Mouse (Mus musculus) stomach, embryonic 15.5 days (tissue): ENCODE results near the gene Umad1. TPM values are rescaled to one million over a fixed set of nuclear protein-coding genes. Genes with fewer than 3 reads are reported as not detected.

Experiments used
- ATAC-seq: fragments of 200-750 bp; cut with Nextera tagmentation; 2 replicates; pipeline ENCODE4 v1.8.0; 2017; ENCODE audit warnings: low read depth, moderate number of reproducible peaks, moderate TSS enrichment; ENCODE audit not compliant: insufficient read depth, low FRiP score
- H3K27ac ChIP-seq: fragments of 300-500 bp; sonication (generic); 2 replicates; pipeline ENCODE4 v1.5.1; 2015; ENCODE audit warnings: mild to moderate bottlenecking, inconsistent platforms
- H3K27me3 ChIP-seq: fragments of 300-500 bp; sonication (generic); replicated peaks from 2 replicates; pipeline ENCODE4 v1.6.1; 2015; ENCODE audit warnings: inconsistent platforms
- H3K36me3 ChIP-seq: fragments of 300-500 bp; sonication (generic); 2 replicates; pipeline ENCODE4 v1.6.1; 2015; ENCODE audit warnings: inconsistent platforms
- H3K4me1 ChIP-seq: fragments of 300-500 bp; sonication (generic); 2 replicates; pipeline ENCODE4 v1.6.1; 2015; ENCODE audit warnings: inconsistent platforms
- H3K4me2 ChIP-seq: fragments of 300-500 bp; sonication (generic); 2 replicates; pipeline ENCODE4 v1.6.1; 2015; ENCODE audit warnings: mild to moderate bottlenecking, inconsistent platforms
- H3K4me3 ChIP-seq: fragments of 300-500 bp; sonication (generic); replicated peaks from 2 replicates; pipeline ENCODE4 v1.5.1; 2015; ENCODE audit warnings: inconsistent platforms
- H3K9ac ChIP-seq: fragments of 300-500 bp; sonication (generic); 2 replicates; pipeline ENCODE4 v1.6.1; 2015; ENCODE audit warnings: inconsistent platforms
- H3K9me3 ChIP-seq: fragments of 300-500 bp; sonication (generic); 2 replicates; pipeline ENCODE4 v1.6.1; 2016; ENCODE audit warnings: inconsistent platforms
- WGBS: fragments of 180-500 bp; shearing (Covaris S2); methylation state at CpG from one replicate; pipeline ENCODE4 v1.1.7; 2015; 5-methylcytosine and 5-hydroxymethylcytosine counted together
- polyA plus RNA-seq: library from polyadenylated mRNA; unstranded; fragments of >200 nt; fragmentation: Nextera tagmentation; extraction: Ambion mirVana; gene quantifications from 2 replicates; pipeline ENCODE4 v1.2.1, GENCODE M21; 2015

Umad1 gene
- polyA plus RNA-seq, 1 experiment from 2014 or later, result 25.7 TPM

DNA sequence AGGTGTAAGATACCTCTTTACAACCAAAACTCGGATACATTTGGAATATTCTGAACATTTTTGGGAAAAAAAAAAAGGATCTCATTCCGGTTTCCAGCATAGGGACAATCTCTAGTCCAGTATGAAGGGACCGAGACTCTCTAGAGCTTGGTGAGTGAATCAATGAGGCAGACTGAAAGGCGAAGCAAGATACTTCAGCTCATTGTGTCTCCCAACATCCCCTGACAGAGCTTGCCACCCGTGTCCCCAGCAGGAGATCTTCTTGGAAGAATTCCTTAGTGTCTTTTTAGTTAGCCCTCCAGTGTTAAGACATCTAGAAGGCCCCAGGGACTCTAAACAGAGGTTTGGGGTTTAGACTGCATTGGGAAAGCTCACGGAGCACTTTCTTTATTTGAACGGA, 230.2 kb downstream of the Umad1 start:
- H3K9ac ChIP-seq, result no peak overlapping the region
- no peak overlapping the region for H3K4me3 ChIP-seq
- 84% methylated on average over 7 of the region's 7 CpGs for WGBS
- no peaks in the 10 kb centered on the region for H3K27me3 ChIP-seq
- no peak overlapping the region for H3K4me2 ChIP-seq
- no peaks in the 10 kb centered on the region for H3K9me3 ChIP-seq
- no peak overlapping the region for H3K27ac ChIP-seq
- H3K36me3 ChIP-seq, result no peaks in the 10 kb centered on the region
- H3K4me1 ChIP-seq, result no peaks in the 10 kb centered on the region
- no peak for ATAC-seq

DNA sequence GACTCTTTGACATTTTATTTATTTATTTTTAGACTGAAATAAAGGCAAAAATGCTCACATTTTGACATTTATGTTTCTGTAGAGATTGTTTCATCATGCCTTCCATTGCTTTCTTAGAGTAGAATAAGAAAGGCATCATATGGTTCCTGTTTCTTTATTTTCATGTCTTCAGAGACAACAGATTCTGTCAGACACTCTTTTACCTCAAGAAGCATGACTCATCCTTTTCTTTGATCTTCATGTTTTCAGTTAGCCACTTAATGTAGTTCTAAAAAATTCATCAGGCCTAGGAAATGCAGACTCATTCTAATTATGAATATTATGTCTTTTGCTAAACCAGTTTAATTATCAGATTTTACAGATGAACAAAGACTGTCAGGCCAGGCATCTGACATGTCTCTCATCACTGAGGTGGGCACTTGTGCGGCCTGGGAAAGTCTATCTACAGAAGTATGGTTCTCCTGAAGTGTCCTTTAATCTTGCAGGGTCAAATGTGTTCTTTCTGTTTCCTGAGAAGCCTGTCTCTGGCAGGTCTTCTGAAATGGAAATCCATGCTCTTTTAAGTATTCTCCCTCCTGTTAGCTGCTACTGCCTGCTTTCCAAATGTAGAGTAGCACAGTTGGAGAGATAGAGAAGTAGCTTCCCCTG, 231.0 kb downstream of the Umad1 start:
- no peak for ATAC-seq
- no peaks in the 10 kb centered on the region for H3K4me1 ChIP-seq
- no peak overlapping the region for H3K9ac ChIP-seq
- no peak overlapping the region for H3K4me3 ChIP-seq
- no peaks in the 10 kb centered on the region for H3K9me3 ChIP-seq
- no peaks in the 10 kb centered on the region for H3K27me3 ChIP-seq
- H3K36me3 ChIP-seq, result no peaks in the 10 kb centered on the region
- no peak overlapping the region for H3K27ac ChIP-seq
- 78% methylated on average over 1 of the region's 1 CpGs for WGBS
- H3K4me2 ChIP-seq, result no peak overlapping the region

DNA sequence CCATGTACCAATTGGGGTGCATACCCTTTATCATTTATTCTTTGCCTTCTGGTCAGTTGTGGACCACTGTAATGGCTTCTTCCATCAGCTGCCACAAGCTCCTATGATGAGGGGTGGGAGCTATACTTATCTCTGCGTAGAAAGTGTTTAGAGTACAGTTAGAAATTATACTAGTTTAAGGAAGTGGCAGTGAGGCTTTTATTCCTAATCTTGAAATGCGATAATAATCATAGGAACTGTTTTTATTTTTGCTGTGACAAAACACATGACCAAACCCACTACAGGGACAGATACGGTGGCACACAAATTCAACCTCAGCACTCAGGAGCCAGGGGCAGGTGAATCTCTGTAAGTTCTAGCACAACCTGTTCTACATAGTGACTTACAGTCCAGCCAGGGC, 233.2 kb downstream of the Umad1 start:
- Histone ChIP-seq H3K27ac (no peak overlapping the region), H3K9ac (no peak overlapping the region), H3K36me3 (no peaks in the 10 kb centered on the region), H3K4me1 (no peaks in the 10 kb centered on the region), H3K4me3 (no peak overlapping the region), H3K9me3 (no peaks in the 10 kb centered on the region), H3K27me3 (no peaks in the 10 kb centered on the region), H3K4me2 (no peak overlapping the region)
- no peak for ATAC-seq
- 90% methylated on average over 3 of the region's 3 CpGs for WGBS

DNA sequence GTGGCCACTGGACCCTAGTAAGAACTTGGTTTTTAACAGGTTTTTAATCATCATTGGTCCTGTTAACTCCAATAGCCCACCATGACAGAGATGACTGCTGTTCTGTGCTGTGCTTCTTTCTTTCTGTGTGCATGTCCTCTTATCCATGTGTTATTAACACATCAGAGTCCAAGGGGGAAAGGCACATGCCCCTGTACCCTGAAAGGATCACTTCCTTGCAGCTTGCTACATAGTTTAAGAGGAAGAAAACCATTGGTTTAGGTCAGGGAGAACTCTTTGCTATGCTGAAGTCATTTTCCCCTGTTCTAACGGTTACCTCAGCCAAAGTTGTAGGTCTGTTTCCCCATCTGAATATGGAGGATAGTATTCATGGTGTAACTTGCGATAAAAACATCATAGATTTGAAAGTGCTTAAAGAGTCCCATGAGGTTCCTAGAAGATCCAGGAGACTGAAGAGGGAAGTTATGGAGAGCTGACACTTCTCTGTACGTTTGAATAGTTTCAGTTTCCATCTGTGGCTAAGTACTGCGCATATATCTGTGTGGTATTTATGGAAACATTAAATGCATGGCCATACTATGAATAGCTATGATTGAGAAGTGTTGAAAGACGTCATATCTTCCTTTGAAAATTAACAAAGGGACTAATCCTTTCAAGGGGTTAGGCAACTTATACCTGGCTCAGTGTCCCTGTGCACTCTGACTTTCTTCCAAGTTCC, 236.2 kb downstream of the Umad1 start:
- no peaks in the 10 kb centered on the region for H3K36me3 ChIP-seq
- no peaks in the 10 kb centered on the region for H3K4me1 ChIP-seq
- 74% methylated on average over 5 of the region's 5 CpGs for WGBS
- H3K9ac ChIP-seq, result no peak overlapping the region
- H3K4me2 ChIP-seq, result no peak overlapping the region
- no peaks in the 10 kb centered on the region for H3K9me3 ChIP-seq
- H3K4me3 ChIP-seq, result no peak overlapping the region
- ATAC-seq, result no peak
- H3K27ac ChIP-seq, result no peak overlapping the region
- no peaks in the 10 kb centered on the region for H3K27me3 ChIP-seq

DNA sequence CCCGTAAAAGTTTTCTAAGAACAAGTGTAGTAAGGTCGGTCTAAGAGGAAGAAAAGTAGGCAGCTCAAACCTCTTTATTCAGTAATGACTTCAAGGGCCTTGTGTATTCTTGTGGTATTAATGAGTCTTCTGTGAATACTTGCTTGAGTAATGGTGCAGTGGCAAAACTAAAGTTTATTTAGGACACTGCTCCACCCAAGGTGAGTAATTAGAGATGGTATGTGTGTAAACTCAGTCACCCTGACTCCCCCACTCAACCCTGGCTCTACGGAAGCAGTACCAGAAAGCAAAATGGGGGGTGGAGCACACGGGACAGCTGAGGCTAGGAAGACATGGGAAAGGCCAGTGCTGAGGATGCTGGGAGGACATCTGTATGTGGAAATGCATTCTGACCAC, 236.7 kb downstream of the Umad1 start:
- no peaks in the 10 kb centered on the region for H3K9me3 ChIP-seq
- 62% methylated on average over 4 of the region's 4 CpGs for WGBS
- no peaks in the 10 kb centered on the region for H3K4me1 ChIP-seq
- peak; percentile 18; the same call in 1 of the 2 replicates for ATAC-seq
- no peaks in the 10 kb centered on the region for H3K36me3 ChIP-seq
- H3K9ac ChIP-seq, result no peak overlapping the region
- H3K27me3 ChIP-seq, result no peaks in the 10 kb centered on the region
- H3K4me2 ChIP-seq, result no peak overlapping the region
- no peak overlapping the region for H3K27ac ChIP-seq
- no peak overlapping the region for H3K4me3 ChIP-seq

DNA sequence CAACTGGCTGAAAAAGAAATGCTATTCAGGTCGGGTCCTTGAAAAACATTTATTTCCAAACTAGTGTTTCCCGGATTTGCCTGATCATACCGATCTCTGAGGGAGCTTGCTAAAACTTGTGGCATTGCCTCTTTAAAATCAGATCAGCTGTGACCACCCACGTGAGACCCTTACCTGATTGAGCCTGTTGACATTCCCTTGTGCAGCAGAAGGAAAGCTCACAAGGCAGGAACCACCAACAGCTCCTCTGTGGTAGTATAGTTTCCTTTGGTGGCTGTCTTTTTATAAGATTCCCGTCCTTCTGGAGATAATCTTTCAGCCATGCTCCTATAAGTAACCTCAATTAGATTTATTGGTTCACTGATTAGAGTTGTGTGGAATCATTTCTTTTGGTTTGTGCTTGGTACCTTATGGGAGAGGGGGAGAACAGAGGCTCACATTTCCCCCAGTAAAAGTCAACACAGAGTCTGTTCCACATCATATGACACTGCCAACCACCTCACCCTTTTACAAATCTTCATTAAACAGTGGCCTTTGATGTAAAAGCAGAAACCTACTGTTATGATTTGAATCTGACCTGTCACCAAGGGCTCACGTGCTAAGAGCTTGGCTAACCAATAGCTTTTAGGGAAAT, 238.3 kb downstream of the Umad1 start:
- Histone ChIP-seq H3K4me1 (no peaks in the 10 kb centered on the region), H3K36me3 (no peaks in the 10 kb centered on the region), H3K9me3 (no peaks in the 10 kb centered on the region), H3K4me2 (no peak overlapping the region), H3K27me3 (no peaks in the 10 kb centered on the region), H3K4me3 (no peak overlapping the region), H3K27ac (no peak overlapping the region), H3K9ac (no peak overlapping the region)
- ATAC-seq, result no peak
- 69% methylated on average over 6 of the region's 6 CpGs for WGBS

DNA sequence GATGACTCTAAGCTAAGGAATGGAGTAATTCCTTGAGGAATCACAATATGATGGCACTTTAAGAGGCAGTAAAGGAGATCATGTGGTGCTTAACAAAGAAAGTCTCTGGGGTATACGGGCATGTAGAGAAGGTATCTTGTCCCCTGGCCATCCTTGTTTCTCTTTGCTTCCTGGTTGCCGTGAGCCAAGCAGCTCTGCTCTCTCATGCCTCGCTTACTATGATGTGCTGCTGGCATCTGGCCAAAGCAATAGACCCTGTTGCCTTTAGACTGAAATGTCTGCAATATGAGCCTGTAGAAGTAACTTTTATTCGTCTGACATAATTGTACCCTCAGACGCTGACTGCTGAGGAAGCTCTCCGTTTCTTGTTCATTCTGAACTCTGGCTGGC, 238.8 kb downstream of the Umad1 start:
- ATAC-seq, result no peak

DNA sequence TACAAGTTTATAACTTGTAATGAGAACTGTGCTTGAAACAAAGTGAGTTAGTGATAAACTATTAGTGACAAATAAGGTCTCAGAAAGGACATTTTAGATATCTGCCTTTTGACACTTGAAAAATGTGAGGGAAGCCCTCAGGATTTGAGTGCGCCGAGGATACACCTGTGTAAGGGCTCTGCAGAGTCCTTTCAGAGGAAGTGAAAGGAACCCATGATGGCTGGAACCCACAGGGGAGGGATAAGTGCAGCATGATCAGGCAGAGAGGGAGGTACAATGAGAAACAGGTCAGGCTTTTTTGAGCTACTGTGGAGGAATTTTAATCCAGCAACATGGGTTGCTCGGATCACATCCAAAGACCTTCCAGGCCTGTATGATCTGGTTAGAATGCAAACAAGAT, 239.9 kb downstream of the Umad1 start:
- WGBS, result 82% methylated on average over 3 of the region's 3 CpGs
- no peaks in the 10 kb centered on the region for H3K27me3 ChIP-seq
- no peaks in the 10 kb centered on the region for H3K4me1 ChIP-seq
- no peak overlapping the region for H3K9ac ChIP-seq
- H3K4me2 ChIP-seq, result no peak overlapping the region
- H3K27ac ChIP-seq, result no peak overlapping the region
- no peak for ATAC-seq
- H3K36me3 ChIP-seq, result no peaks in the 10 kb centered on the region
- no peaks in the 10 kb centered on the region for H3K9me3 ChIP-seq
- H3K4me3 ChIP-seq, result no peak overlapping the region

More for the DNA sequence above, 238.8 kb downstream of the Umad1 start:
- no peak overlapping the region for H3K4me2 ChIP-seq
- H3K9ac ChIP-seq, result no peak overlapping the region
- H3K9me3 ChIP-seq, result no peaks in the 10 kb centered on the region
- no peak overlapping the region for H3K4me3 ChIP-seq
- no peaks in the 10 kb centered on the region for H3K27me3 ChIP-seq
- 52% methylated on average over 6 of the region's 6 CpGs for WGBS
- H3K4me1 ChIP-seq, result no peaks in the 10 kb centered on the region
- no peaks in the 10 kb centered on the region for H3K36me3 ChIP-seq
- H3K27ac ChIP-seq, result no peak overlapping the region

DNA sequence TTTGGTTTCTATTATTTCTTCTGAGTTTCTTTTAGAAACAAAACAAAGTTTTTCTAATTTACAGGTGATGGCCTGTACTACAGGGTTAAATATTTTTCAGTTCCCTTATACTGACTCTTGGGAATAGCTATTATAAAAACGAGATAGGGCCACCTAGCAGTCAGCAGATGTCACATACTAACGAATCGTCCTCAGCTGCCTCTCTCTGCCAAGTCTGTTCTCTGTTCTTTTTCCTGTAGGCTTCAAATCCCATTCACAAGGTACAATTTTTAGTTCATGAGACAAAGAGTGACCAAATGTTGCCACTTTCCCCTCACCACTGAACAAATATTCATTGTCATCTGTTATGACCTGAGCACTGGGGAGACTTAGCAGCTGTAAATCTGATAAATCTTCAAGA, 244.9 kb downstream of the Umad1 start:
- WGBS, result 33% methylated on average over 3 of the region's 3 CpGs
- Histone ChIP-seq H3K9ac (no peak overlapping the region), H3K36me3 (no peaks in the 10 kb centered on the region), H3K4me3 (no peak overlapping the region), H3K9me3 (no peaks in the 10 kb centered on the region), H3K27ac (no peak overlapping the region), H3K4me1 (0 out of 2 replicates have a peak, but pooled peaks cover 5% of the 10 kb centered on the region), H3K4me2 (no peak overlapping the region), H3K27me3 (no peaks in the 10 kb centered on the region)
- ATAC-seq, result no peak

DNA sequence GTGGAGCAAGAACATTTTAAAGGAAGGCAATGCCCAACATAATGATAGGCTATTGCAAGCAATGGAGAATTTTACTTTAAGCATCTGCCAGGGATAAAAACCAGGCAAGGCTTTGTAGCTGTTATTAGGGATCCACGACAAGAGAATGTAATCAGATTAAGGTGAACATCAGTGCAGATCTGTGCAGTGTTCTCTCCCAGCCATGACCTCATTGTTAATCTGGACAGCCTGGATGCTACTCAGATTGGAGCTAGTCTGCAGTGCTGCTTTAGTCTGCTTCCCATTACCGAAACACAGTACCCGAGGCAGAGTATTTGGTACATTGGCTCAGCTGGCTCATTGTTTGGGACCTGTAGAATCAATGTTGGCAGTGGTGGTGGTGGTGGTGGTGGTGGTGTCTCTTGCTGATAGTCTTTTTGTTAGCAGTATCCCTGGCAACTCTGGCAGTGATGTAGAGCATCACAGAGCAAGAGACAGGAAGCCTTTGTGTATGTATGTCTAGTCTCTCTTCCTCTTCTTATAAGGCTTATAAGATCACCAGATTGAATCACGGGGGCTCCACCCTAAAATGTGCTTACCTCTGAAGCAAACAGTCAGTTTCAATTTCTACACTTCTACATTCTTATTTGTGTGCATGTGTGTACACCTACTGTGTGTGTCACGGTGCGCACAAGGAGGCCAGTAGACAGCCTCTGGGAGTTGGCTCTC, 245.6 kb downstream of the Umad1 start:
- WGBS, result 82% methylated on average over 6 of the region's 6 CpGs
- H3K4me1 ChIP-seq, result 0 out of 2 replicates have a peak, but pooled peaks cover 5% of the 10 kb centered on the region
- H3K36me3 ChIP-seq, result no peaks in the 10 kb centered on the region
- no peak overlapping the region for H3K4me3 ChIP-seq
- no peak overlapping the region for H3K27ac ChIP-seq
- no peaks in the 10 kb centered on the region for H3K27me3 ChIP-seq
- no peaks in the 10 kb centered on the region for H3K9me3 ChIP-seq
- no peak overlapping the region for H3K9ac ChIP-seq
- H3K4me2 ChIP-seq, result no peak overlapping the region
- ATAC-seq, result no peak

DNA sequence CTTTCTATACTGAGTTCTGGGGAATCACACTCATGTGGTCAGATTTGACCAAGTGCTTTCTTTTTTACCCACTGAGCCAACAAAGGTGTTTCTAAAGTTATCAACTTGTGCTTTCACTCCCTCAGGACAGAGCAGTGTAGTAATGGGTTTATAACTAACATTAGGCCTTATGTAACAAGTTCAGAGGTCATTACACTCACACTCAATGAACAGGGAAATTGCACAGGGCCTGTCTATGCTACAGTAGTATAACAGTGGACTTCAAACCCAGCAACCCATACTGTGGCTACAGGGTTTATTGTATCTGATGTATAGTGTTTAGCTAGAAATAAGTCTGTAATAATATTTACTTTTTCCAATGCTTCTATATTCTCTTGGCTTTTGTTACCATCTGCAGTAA, 247.5 kb downstream of the Umad1 start:
- Histone ChIP-seq H3K27me3 (no peaks in the 10 kb centered on the region), H3K4me1 (peaks cover 8% of the 10 kb centered on the region; the same call in 1 of the 2 replicates), H3K9me3 (no peaks in the 10 kb centered on the region), H3K4me2 (no peak overlapping the region), H3K36me3 (no peaks in the 10 kb centered on the region), H3K27ac (no peak overlapping the region), H3K4me3 (no peak overlapping the region), H3K9ac (no peak overlapping the region)
- ATAC-seq, result no peak
